Mouse (Mus musculus) neutrophil, adult 5-6 weeks (primary cell): Measurements from ENCODE around the gene Olfr571. TPM values are rescaled to one million over a fixed set of nuclear protein-coding genes. Genes with fewer than 3 reads are reported as not detected.

Experiments used
- total RNA-seq: library from RNA; stranded (forward); fragments of 200-1000 nt; gene quantifications from 2 replicates; pipeline ENCODE4 v1.2.3, GENCODE M21; 2017

Olfr571 gene
- total RNA-seq, 1 experiment from 2014 or later = not detected

Other genes starting within 250 kb of the Olfr571 start
- gene Trim68, start 230.2 kb downstream of the Olfr571 start, total RNA-seq = 10.6 and 12.5 TPM in 2 replicates
- gene Olfr557, start 221.6 kb downstream of the Olfr571 start, total RNA-seq = not detected in 2 replicates
- not detected in 2 replicates for gene Olfr558, start 215.3 kb downstream of the Olfr571 start, total RNA-seq
- not detected in 2 replicates for gene Olfr33, start 198.5 kb downstream of the Olfr571 start, total RNA-seq
- gene Olfr559, start 190.0 kb downstream of the Olfr571 start, total RNA-seq = not detected in 2 replicates
- gene Olfr560, start 158.2 kb downstream of the Olfr571 start, total RNA-seq = 0.37 TPM in 1 of 2 replicates, not detected in the other
- gene Olfr78, start 158.1 kb downstream of the Olfr571 start, total RNA-seq = 0.12 TPM in 1 of 2 replicates, not detected in the other
- gene Olfr561, start 146.3 kb downstream of the Olfr571 start, total RNA-seq = not detected in 2 replicates
- gene Olfr564, start 114.1 kb downstream of the Olfr571 start, total RNA-seq = not detected in 2 replicates
- not detected in 2 replicates for gene Olfr566, start 58.8 kb downstream of the Olfr571 start, total RNA-seq
- gene Olfr568, start 40.4 kb downstream of the Olfr571 start, total RNA-seq = not detected in 2 replicates
- not detected in 2 replicates for gene Olfr569, start 26.7 kb downstream of the Olfr571 start, total RNA-seq
- gene Olfr570, start 23.0 kb downstream of the Olfr571 start, total RNA-seq = not detected in 2 replicates
- gene Olfr572, start 6.9 kb upstream of the Olfr571 start, total RNA-seq = not detected in 2 replicates
- gene Olfr573-ps1, start 25.0 kb upstream of the Olfr571 start, total RNA-seq = not detected in 2 replicates
- not detected in 2 replicates for gene Olfr574, start 30.9 kb upstream of the Olfr571 start, total RNA-seq
- not detected in 2 replicates for gene Olfr575, start 41.2 kb upstream of the Olfr571 start, total RNA-seq
- gene Olfr576, start 45.1 kb upstream of the Olfr571 start, total RNA-seq = not detected in 2 replicates
- not detected in 2 replicates for gene Olfr577, start 58.4 kb upstream of the Olfr571 start, total RNA-seq
- gene Olfr578, start 71.8 kb upstream of the Olfr571 start, total RNA-seq = not detected in 2 replicates
- gene Olfr582, start 120.5 kb upstream of the Olfr571 start, total RNA-seq = not detected in 2 replicates
- not detected in 2 replicates for gene Olfr583, start 133.8 kb upstream of the Olfr571 start, total RNA-seq
- gene Olfr584, start 164.3 kb upstream of the Olfr571 start, total RNA-seq = not detected in 2 replicates
- gene Olfr585, start 180.2 kb upstream of the Olfr571 start, total RNA-seq = not detected in 2 replicates
- not detected in 2 replicates for gene Olfr586, start 208.1 kb upstream of the Olfr571 start, total RNA-seq
- gene Olfr588-ps1, start 223.3 kb upstream of the Olfr571 start, total RNA-seq = not detected in 2 replicates
- not detected in 2 replicates for gene Olfr589, start 238.8 kb upstream of the Olfr571 start, total RNA-seq